Mouse (Mus musculus) frontal cortex, postnatal 14 days (tissue): ENCODE data around the gene Tmem217.
"Not testable (repeated sequence)": the region's sequence is repeated elsewhere in the genome, so short reads cannot be mapped to it uniquely, and the experiment has no call there.

Experiments
- DNase-seq, 2 experiments: peaks; one replicate each; pipeline ENCODE4 v3.0.0; 2022; ENCODE audit warnings: low spot score in 2 of 2

The Tmem217 gene

GRCm38 (mm10) chr17:29503700-29504099 is 48.5 kb downstream of the Tmem217 start:
- DNase-seq = no peak

GRCm38 (mm10) chr17:29502669-29503665 is 49.2 kb downstream of the Tmem217 start:
- DNase-seq = no peak

DNA sequence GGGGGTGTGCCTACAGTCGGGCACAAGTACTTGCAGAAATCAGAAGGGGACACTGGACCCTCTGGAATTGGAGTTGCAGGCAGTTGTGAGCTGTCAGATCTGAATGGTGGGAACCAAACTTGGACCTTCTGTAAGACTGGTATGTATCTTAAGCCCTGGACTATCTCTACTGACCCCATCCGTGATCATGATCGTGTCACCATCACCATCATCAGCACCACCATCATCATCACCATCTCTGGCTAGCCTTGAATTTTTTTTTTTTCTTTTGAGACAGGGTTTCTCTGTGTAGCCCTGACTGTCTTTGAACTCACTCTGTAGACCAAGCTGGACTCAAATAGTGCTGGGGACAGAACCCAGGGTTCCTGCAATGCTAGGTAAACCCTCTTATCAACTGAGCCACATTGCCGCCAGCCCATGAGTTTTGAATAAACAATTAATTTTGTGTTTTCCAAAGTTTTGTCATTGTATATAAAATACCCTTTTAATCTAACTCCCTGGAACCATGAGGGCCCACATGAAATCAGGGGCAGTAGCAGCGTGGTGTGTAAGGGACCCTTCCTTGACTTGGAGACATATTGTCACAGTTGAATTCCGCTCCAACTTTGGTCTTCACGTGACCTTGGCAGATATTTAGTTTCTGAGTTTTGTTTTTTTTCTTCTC is 50.0 kb downstream of the Tmem217 start:
- DNase-seq = no peak

DNA sequence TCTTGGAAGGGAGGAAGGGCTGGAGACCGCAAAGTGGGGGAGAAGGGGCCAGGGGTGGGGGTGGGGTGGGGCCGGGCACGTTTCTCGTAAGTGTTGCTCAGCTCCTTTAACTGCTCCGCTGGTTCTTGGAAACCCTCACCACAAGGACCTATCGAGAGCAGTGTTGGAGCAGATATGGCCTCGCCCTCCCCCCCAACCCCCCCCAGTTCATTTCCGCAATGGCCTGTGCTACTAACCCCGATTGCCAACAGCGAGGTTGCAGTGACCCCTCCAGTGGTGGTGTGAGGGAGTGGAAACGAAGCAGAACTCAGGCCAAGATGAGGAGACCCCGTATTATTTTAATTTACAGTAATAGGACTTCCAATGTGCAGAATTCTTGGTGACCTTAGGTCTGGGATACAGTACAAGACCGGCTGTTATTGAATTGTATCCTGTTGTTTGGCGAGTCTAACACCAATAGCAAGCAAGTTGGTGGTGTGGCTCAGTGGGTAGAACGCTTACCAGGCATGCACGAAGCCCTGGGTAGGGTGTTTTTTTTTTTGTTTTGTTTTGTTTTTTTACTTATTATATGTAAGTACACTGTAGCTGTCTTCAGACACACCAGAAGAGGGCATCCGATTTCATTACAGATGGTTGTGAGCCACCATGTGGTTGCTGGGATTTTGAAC is 51.2 kb downstream of the Tmem217 start:
- DNase-seq = no peak

- DNase-seq = no peak
These were observed 51.9 kb downstream of the Tmem217 start for GRCm38 (mm10) chr17:29500243-29500740.

DNA sequence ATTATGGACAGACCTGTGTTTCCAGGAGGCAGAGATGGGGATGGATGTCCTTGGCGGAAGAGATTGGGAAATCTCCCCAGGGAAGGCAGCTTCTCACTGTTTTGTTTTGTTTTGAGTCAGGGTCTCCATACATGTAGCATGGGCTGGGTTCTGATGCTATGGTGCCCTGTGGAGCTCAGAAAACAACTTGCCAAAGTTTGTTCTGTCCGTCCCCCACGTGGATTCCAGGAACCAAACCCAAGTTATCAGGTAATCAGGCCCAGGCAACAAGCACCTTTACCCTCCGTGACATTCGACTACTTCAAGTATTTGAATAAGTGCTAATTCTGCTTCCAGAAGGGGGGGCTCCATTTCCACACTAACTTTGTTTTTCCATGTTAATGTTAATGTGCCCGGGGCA is 52.7 kb downstream of the Tmem217 start:
- no peak for DNase-seq

GRCm38 (mm10) chr17:29498952-29499351 is 53.2 kb downstream of the Tmem217 start:
- DNase-seq = not testable (repeated sequence)

- no peak for DNase-seq
These were observed 54.2 kb downstream of the Tmem217 start for GRCm38 (mm10) chr17:29498028-29498427.

GRCm38 (mm10) chr17:29497481-29497880 is 54.7 kb downstream of the Tmem217 start:
- not testable (repeated sequence) for DNase-seq

- no peak for DNase-seq
These were observed 55.2 kb downstream of the Tmem217 start for GRCm38 (mm10) chr17:29497071-29497354.

DNA sequence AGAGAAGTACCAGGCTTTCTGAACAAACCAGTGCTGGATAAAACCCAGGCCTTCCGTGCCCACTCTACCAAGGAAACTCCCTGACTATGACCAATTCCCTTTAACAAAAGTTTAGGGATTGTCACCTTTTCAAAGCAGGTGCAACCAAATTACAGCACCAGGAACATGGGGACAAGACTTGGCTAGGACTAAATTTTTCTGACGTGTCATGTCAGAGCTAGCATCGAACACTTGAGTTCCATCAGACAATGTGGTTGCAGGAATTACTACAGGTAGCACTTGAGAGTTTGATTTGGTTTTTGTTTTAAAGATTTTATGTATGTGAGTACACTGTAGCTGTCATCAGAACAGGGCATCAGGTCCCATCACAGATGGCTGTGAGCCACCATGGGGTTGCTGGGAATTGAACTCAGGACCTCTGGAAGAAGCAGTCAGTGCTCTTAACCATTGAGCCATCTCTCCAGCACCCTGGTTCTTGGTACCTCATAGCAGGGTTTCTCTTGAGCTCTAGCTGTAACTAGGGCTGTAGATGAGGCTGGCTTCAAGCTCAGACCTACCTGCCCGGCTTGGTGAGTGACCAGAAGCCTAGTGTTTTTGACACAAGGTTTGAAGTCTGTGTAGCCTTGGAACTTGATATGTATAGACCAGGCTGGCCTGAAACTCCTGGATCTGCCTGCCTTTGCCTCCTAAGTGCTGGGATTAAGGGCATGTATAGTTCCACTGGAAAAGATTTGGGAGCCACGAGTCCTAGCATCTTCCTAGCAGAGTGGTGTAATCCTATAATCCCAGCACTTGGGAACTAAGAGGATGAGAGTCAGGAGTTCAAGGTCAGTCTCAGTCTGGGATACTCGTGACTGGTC is 55.7 kb downstream of the Tmem217 start:
- no peak for DNase-seq

GRCm38 (mm10) chr17:29494732-29495076 is 57.5 kb downstream of the Tmem217 start:
- DNase-seq = no peak

GRCm38 (mm10) chr17:29494062-29494731 is 58.0 kb downstream of the Tmem217 start:
- no peak for DNase-seq

GRCm38 (mm10) chr17:29493461-29493980 is 58.7 kb downstream of the Tmem217 start:
- DNase-seq = no peak

GRCm38 (mm10) chr17:29492269-29493191 is 59.7 kb downstream of the Tmem217 start:
- peak in 1 of 2 experiments; percentile 14 for DNase-seq

GRCm38 (mm10) chr17:29491591-29492268 is 60.5 kb downstream of the Tmem217 start:
- DNase-seq = peak in 1 of 2 experiments; percentile 17

- peak in 1 of 2 experiments; percentile 33 for DNase-seq
These were observed 61.2 kb downstream of the Tmem217 start, which contains the start of gene Pim1 for GRCm38 (mm10) chr17:29490713-29491581. TSS of gene Pim1 (plus strand) at chr17:29490753.
